Mouse (Mus musculus) midbrain, postnatal 0 days (tissue): ENCODE data around the gene Clk2. TPM values are rescaled to one million over a fixed set of nuclear protein-coding genes. Genes with fewer than 3 reads are reported as not detected.
A peak's percentile ranks its signal among the peaks of the same experiment; 100 is the strongest.
"Not testable (repeated sequence)": the region's sequence is repeated elsewhere in the genome, so short reads cannot be mapped to it uniquely, and the experiment has no call there.

Experiments used
- ATAC-seq: fragments of 200-750 bp; cut with Nextera tagmentation; 2 replicates; pipeline ENCODE4 v1.8.0; 2017; ENCODE audit warnings: moderate number of reproducible peaks, mild to moderate bottlenecking, moderate TSS enrichment, moderate library complexity; ENCODE audit not compliant: low FRiP score
- DNase-seq: peaks from one replicate; pipeline ENCODE4 v3.0.0-alpha.2; 2015; ENCODE audit warnings: low spot score
- H3K27ac ChIP-seq: fragments of 300-500 bp; sonication (generic); 2 replicates; pipeline ENCODE4 v1.5.1; 2014; ENCODE audit warnings: low read depth, mild to moderate bottlenecking, low read length, mixed read lengths
- H3K27me3 ChIP-seq: fragments of 300-500 bp; sonication (generic); 2 replicates; pipeline ENCODE4 v1.6.1; 2014; ENCODE audit warnings: low read length, control low read depth, mixed read lengths; ENCODE audit not compliant: insufficient read depth
- H3K36me3 ChIP-seq: fragments of 300-500 bp; sonication (generic); 2 replicates; pipeline ENCODE4 v1.6.1; 2014; ENCODE audit warnings: low read length, control low read depth, mixed read lengths; ENCODE audit not compliant: insufficient read depth
- H3K4me1 ChIP-seq: fragments of 300-500 bp; sonication (generic); 2 replicates; pipeline ENCODE4 v1.6.1; 2014; ENCODE audit warnings: mild to moderate bottlenecking, control low read depth, antibody characterized with exemption, low read length, mixed read lengths; ENCODE audit not compliant: insufficient read depth
- H3K4me2 ChIP-seq: fragments of 300-500 bp; sonication (generic); 2 replicates; pipeline ENCODE4 v1.6.1; 2014; ENCODE audit warnings: low read depth, mild to moderate bottlenecking, low read length, mixed read lengths; ENCODE audit not compliant: poor library complexity, severe bottlenecking
- H3K4me3 ChIP-seq: fragments of 300-500 bp; sonication (generic); 2 replicates; pipeline ENCODE4 v1.5.1; 2014; ENCODE audit warnings: low read depth, mild to moderate bottlenecking, low read length, moderate library complexity
- H3K9ac ChIP-seq: fragments of 300-500 bp; sonication (generic); replicated peaks from 2 replicates; pipeline ENCODE4 v1.6.1; 2014; ENCODE audit warnings: mild to moderate bottlenecking, low read length, moderate library complexity, mixed read lengths; ENCODE audit not compliant: poor library complexity, severe bottlenecking
- H3K9me3 ChIP-seq: fragments of 300-500 bp; sonication (generic); 2 replicates; pipeline ENCODE4 v1.6.1; 2016; ENCODE audit warnings: low read length, control low read depth
- CTCF ChIP-seq: IDR thresholded peaks from 2 replicates; pipeline ENCODE4 v1.5.1; 2016; ENCODE audit warnings: antibody characterized with exemption, mild to moderate bottlenecking
- WGBS: fragments of 180-500 bp; shearing (Covaris S2); extraction: QIAGEN DNeasy Blood & Tissue Kit; methylation state at CpG from one replicate; pipeline ENCODE4 v1.1.7; 2014; 5-methylcytosine and 5-hydroxymethylcytosine counted together
- polyA plus RNA-seq: library from polyadenylated mRNA; unstranded; fragments of >200 nt; fragmentation: Nextera tagmentation; extraction: Ambion mirVana; gene quantifications from 2 replicates; pipeline ENCODE4 v1.2.1, GENCODE M21; 2015
- total RNA-seq: library from RNA; depleted of rRNA; stranded (reverse); fragments of >200 nt; gene quantifications from 2 replicates; pipeline ENCODE4 v1.2.3, GENCODE M21; 2014

The Clk2 gene
- total and polyA plus RNA-seq, 2 experiments from 2014 or later: 12.6 to 38.9 TPM

DNA sequence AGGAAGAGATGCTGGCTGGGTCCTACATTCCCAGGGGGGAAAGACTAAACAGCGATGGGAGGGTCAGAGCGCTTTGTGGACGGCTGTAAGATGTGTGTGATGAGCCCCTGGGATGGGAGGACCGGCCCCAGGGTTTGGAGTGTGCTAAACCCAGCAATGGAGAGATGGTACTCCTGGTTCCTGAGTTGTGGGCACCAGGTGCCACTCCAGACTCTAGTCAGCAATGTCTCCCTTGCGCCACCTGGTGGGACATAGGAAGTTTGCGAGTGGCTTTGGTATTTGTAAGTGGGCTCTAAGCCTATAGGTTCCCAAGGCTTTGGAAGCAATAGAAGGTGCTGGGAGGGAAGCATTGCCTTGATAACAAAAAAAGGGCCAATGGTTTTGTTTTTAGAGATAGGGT lies 51.3 kb downstream of the Clk2 start:
- 0 out of 2 replicates have a peak overlapping the region, but pooled peaks have one; percentile 66 for H3K9ac ChIP-seq
- peak overlapping the region; percentile 56 for H3K4me3 ChIP-seq
- peak overlapping the region; percentile 84 for H3K4me2 ChIP-seq
- H3K27me3 ChIP-seq: no peaks in the 10 kb centered on the region
- peaks cover 9% of the 10 kb centered on the region; the same call in 1 of the 2 replicates for H3K4me1 ChIP-seq
- peak overlapping the region; percentile 93 for H3K27ac ChIP-seq
- 0% methylated on average over 6 of the region's 6 CpGs for WGBS
- no peaks in the 10 kb centered on the region for H3K9me3 ChIP-seq
- peaks cover 4% of the 10 kb centered on the region; the same call in 1 of the 2 replicates for H3K36me3 ChIP-seq
- DNase-seq (peak; percentile 96), ATAC-seq (peak; percentile 50)
- TF ChIP-seq CTCF: peak; percentile 95

DNA sequence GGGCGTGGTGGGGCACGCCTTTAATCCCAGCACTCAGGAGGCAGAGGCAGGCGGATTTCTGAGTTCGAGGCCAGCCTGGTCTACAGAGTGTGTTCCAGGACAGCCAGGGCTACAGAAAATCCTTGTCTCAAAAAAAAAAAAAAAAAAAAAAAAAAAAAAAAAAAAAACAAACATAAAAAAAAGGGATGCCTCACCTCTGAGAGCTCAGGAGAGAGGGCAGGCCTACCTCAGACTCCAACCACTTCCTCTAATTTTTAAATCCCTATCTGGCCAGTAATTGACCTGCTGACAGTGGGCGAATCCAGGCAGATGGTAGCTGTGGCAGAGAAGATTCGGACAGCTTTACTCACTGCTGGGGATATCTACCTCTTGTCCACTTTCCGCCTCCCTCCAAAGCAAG lies 51.8 kb downstream of the Clk2 start:
- not testable (repeated sequence) for H3K27me3 ChIP-seq, H3K4me3 ChIP-seq, H3K4me1 ChIP-seq, DNase-seq, H3K9ac ChIP-seq, H3K4me2 ChIP-seq, H3K9me3 ChIP-seq, H3K27ac ChIP-seq, H3K36me3 ChIP-seq, ATAC-seq
- WGBS: 64% methylated on average over 7 of the region's 7 CpGs

DNA sequence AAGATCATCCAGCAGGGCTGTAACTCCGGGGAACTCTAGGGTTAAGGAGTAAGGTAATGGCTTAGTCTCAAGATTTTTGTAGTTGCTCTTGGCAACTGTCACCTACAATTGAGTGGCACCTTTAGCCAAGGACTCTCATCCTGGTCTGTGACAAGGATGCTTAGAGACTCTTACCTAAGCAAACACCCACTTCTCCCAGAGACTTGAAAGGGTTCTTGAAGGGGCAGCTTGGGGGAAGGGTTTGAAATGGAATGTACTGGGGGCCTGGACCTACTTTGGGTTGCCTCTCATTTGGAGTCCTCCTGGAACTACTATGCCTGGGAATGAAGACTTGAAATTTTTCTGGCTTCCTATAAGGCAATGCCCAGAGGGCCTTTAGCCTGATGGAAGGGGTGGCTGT lies 53.7 kb downstream of the Clk2 start:
- no peak for TF ChIP-seq CTCF
- DNase-seq (no peak), ATAC-seq (no peak)
- 63% methylated on average over 1 of the region's 1 CpGs for WGBS
- H3K27me3 ChIP-seq: no peaks in the 10 kb centered on the region
- peaks cover 6% of the 10 kb centered on the region; the same call in 1 of the 2 replicates for H3K4me1 ChIP-seq
- H3K4me2 ChIP-seq: no peak overlapping the region
- no peak overlapping the region for H3K9ac ChIP-seq
- no peak overlapping the region for H3K4me3 ChIP-seq
- H3K9me3 ChIP-seq: no peaks in the 10 kb centered on the region
- H3K36me3 ChIP-seq: no peaks in the 10 kb centered on the region
- no peak overlapping the region for H3K27ac ChIP-seq

DNA sequence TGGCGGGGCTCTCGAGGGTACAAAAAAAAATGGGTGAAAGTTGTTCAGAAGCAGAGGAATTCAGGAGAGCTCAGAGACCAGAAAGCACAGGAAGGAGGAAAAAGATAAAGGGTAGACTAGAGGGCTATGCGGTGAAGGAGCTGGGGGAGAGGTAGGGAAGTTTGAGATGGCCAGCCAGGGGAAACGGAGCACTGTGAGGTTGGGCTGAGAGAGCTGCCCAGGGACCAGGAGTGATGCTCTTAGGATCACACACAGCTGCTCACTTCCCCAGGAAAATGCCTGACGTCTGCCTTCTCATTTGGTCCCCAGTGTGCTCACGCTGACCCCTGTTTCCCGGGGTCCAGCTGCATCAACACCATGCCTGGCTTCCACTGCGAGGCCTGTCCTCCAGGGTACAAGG lies 55.0 kb downstream of the Clk2 start:
- no peak for ATAC-seq
- no peak overlapping the region for H3K27ac ChIP-seq
- peaks cover 11% of the 10 kb centered on the region; the same call in 1 of the 2 replicates for H3K4me1 ChIP-seq
- whole genome bisulfite sequencing: 50% methylated on average over 8 of the region's 8 CpGs
- no peak overlapping the region for H3K4me3 ChIP-seq
- no peaks in the 10 kb centered on the region for H3K36me3 ChIP-seq
- no peak overlapping the region for H3K4me2 ChIP-seq
- DNase-seq: no peak
- no peaks in the 10 kb centered on the region for H3K27me3 ChIP-seq
- no peak overlapping the region for H3K9ac ChIP-seq
- H3K9me3 ChIP-seq: no peaks in the 10 kb centered on the region
- no peak for TF ChIP-seq CTCF

DNA sequence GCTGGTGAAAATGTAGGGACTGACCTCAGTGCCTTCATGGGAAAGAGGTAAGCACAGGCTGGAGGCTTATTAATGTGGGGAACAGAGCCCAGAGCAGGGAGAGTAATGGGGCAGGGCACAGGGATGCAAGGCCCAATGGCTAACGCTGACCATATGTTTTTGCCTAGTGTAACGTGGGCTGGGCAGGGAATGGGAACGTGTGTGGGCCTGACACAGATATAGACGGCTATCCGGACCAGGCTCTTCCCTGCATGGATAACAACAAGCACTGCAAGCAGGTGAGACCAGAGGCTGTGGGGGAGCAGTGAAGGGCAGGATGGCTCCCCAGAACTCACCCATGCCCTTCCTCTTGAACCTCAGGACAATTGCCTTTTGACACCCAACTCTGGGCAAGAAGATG lies 56.6 kb downstream of the Clk2 start:
- Histone ChIP-seq H3K4me1 (peaks cover 18% of the 10 kb centered on the region; the same call in 1 of the 2 replicates), H3K36me3 (no peaks in the 10 kb centered on the region), H3K4me3 (no peak overlapping the region), H3K9me3 (no peaks in the 10 kb centered on the region), H3K27me3 (no peaks in the 10 kb centered on the region), H3K9ac (no peak overlapping the region), H3K27ac (no peak overlapping the region), H3K4me2 (no peak overlapping the region)
- whole genome bisulfite sequencing: 63% methylated on average over 5 of the region's 5 CpGs
- no peak for TF ChIP-seq CTCF
- ATAC-seq (no peak), DNase-seq (no peak)

DNA sequence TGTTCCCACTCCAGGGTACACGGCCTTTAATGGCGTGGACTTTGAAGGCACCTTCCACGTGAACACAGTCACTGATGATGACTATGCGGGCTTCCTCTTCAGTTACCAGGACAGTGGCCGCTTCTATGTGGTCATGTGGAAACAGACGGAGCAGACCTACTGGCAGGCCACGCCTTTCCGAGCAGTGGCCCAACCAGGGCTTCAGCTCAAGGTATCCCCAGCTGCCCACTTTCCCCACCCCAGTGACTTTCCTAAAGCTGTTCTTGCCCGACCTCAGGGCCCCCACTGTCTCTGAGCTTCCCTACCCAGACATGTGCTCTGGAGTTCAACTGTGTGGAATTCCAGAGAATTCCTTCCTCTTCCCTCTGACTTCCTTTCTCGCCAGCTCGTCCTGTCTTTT lies 60.2 kb downstream of the Clk2 start:
- Histone ChIP-seq H3K9me3 (no peaks in the 10 kb centered on the region), H3K9ac (peak overlapping the region; percentile 39; the same call in 1 of the 2 replicates), H3K27ac (peak overlapping the region; percentile 80), H3K4me2 (peak overlapping the region; percentile 85), H3K4me1 (peaks cover 26% of the 10 kb centered on the region; the same call in 1 of the 2 replicates), H3K27me3 (no peaks in the 10 kb centered on the region), H3K4me3 (peak overlapping the region; percentile 41), H3K36me3 (no peaks in the 10 kb centered on the region)
- ATAC-seq (no peak), DNase-seq (no peak)
- WGBS: 35% methylated on average over 11 of the region's 11 CpGs
- no peak for TF ChIP-seq CTCF
